Mouse (Mus musculus) bone marrow, adult 2 months (tissue): ENCODE data around the gene Tuba4a.

Source experiments
- CTCF ChIP-seq: fragments of 200-500 bp; IDR thresholded peaks from 2 replicates; pipeline ENCODE4 v1.5.1; 2011; ENCODE audit warnings: low read length, control low read depth; ENCODE audit not compliant: control insufficient read depth, insufficient read depth
- POLR2A ChIP-seq: fragments of 200-500 bp; IDR thresholded peaks from 2 replicates; pipeline ENCODE4 v1.6.1; 2011; ENCODE audit warnings: low read depth, mild to moderate bottlenecking, control low read depth, low read length, borderline replicate concordance; ENCODE audit not compliant: control insufficient read depth

DNA sequence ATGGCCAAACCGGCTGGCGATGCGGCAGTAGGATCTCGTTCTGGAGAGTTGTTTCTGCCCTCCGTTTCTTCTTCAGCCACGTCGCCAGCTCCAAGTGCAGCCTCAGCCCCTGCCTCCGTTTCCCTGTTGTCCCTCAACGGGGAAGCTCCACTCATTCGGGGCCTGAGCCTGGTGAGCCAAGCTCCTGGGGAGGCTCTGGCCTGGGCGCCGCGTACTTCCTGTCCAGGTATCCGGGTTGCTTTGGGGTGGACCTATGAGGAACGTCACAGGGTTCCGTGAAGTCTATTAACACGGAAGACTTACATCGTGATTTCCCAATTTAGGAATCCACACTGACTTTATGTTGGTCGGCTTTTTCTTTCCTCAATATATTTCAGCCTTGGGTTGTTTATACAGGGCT is 27.2 kb downstream of the Tuba4a start:
- TF ChIP-seq POLR2A (0 out of 2 replicates have a peak, but pooled peaks have one; percentile 42), CTCF (no peak)
